Mouse (Mus musculus) telencephalon, adult 2 months (tissue): ENCODE data around the gene Klf15.

ENCODE experiments used
- DNase-seq: peaks from one replicate; pipeline ENCODE4 v3.0.0-alpha.2; 2011; ENCODE audit warnings: low read depth, low spot score

Klf15 gene

DNA sequence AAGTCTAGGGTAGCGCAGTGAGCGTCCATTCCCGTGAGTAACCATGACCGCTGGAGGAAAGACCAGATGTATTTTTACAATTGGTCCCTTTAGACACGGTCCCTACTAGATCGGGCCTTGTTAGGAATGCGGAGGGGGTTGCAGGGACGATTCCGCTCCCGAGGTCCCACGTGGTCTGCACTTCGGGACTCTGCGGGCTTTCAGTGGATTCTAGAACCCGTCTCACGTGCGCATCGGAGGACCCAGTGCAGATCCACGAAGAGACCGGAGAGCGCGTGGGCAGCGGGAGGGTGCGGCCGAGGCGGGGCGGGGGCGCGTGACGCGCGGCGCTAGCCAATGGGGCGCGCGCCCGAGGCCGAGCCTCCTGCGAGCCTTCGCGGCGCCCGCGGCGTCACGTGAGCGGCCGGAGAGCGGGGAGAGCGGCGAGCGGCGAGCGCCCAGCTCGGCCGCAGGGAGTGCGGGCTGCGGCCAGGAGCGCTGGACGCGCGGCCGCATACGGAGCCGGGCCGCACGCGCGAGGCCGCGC, at the start of gene Klf15:
Gene Klf15 (plus strand): TSS at position 396 of the 526 bp plus-strand sequence.
- DNase-seq: peak; percentile 54

- DNase-seq: peak; percentile 46
These were observed 39.8 kb upstream of the Klf15 start for GRCm38 (mm10) chr6:90422565-90422964.

GRCm38 (mm10) chr6:90425361-90425760, 37.0 kb upstream of the Klf15 start:
- no peak for DNase-seq

- DNase-seq: no peak
These were observed 36.4 kb upstream of the Klf15 start for GRCm38 (mm10) chr6:90426003-90426402.

- DNase-seq: peak; percentile 29
These were observed 33.9 kb upstream of the Klf15 start, which contains the start of gene Cfap100 for GRCm38 (mm10) chr6:90428380-90428974. TSS of gene Cfap100 (minus strand) at chr6:90428797.

DNA sequence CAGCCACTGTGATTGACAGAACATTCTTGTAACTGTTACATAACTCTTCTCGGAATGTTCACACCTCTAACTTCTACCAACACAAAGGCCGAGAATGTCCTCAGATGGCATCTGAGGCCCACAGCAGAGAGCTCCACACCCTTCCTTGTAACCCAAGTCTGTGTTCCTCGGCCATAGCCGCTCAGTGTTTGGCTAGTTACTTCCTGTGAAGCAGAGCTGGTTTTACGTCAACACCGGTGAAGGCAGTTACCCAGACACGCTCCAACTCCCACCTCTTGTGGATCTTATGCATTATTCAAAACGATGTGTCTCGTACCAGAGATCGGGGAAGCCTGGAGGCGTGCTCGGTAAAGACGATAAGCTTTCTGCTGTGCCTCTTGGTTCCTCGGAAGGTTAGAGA, 32.5 kb upstream of the Klf15 start:
- peak; percentile 81 for DNase-seq

DNA sequence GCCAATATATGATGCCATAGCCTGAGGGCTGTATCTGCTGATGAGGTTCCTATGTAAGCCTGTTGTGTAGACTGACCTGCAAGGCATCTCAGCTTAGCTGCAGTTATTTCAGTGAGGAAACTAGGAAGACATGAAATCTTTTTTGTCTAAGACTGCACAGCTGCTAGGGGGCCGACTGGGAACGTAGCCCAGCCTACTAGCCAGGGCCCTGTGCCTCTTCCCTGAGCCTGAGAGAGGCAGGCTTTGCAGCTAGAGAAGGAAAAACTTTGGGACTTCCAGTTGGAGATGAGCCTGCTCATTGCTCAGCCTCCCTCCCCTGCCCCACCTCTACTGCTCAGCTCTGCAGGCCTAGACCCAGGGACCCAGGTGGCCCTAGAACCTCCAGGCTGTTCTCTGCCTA, 30.9 kb upstream of the Klf15 start:
- peak; percentile 74 for DNase-seq

GRCm38 (mm10) chr6:90434687-90435086, 27.7 kb upstream of the Klf15 start:
- DNase-seq: no peak

GRCm38 (mm10) chr6:90435195-90435618, 27.2 kb upstream of the Klf15 start:
- no peak for DNase-seq

GRCm38 (mm10) chr6:90436192-90436907, 26.0 kb upstream of the Klf15 start:
- no peak for DNase-seq

- DNase-seq: no peak
These were observed 25.3 kb upstream of the Klf15 start for GRCm38 (mm10) chr6:90437041-90437440.

DNA sequence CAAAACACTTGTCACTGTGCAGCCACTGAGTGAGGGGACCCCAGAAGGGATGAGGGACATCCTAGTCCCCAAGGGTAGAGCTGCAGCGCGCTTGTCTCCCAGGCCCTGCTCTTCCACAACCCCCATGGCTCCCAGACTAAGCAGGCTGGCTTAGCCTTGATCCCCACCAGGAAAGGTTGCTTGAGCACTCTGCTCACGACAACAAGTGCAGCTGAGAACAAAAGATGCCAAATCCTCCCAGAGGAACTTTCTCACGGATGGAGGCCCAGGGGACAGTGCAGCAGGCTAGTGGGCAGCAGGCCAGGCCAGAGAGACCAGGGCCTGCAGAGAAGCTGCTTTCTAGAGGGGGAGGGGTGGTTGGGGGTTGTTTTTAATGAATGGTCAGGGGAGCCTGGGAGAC, 15.5 kb upstream of the Klf15 start:
- no peak for DNase-seq

GRCm38 (mm10) chr6:90450179-90450578, 12.2 kb upstream of the Klf15 start:
- DNase-seq: peak; percentile 48

DNA sequence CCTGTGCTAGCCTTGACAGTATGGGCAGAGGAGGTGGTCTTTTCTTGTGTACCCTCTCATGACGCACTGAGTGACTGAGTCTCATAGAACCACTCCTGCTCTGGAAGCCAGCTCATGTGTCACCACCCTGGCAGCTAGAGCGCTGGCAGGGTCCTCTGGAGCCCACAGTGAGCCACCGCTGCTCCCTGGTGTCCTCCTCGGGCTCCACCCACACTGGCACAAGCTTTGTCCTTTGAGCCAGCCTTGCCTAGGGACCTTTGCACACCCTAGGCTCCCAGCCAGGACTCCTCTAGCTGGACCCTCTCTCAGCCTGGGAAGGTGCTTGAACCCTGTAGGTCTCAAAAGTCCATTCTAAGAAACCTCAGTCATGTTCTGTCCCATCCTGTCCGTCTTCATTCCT, 11.7 kb upstream of the Klf15 start:
- DNase-seq: no peak

GRCm38 (mm10) chr6:90451512-90451911, 10.9 kb upstream of the Klf15 start:
- DNase-seq: no peak

DNA sequence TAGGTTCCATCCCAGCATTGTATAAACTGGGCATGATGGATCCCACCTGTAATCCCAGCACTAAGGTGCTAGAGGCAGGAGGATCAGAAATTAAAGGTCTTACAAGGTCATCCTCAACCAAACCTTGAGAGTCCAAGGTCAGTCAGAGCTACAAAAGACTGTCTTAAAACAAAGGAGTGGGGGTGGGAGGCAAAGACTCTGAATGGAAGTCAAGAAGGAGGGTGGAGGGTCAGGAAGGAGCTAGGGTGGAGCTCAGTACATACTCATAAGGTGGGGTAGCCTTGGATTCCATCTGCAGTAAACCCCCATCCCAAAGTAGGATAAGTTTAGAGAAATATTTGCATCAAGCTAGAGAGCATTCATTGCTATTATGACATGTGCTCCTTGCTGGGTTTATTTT, 9.8 kb upstream of the Klf15 start:
- no peak for DNase-seq

- no peak for DNase-seq
These were observed 8.6 kb upstream of the Klf15 start for GRCm38 (mm10) chr6:90453751-90454150.

- no peak for DNase-seq
These were observed 5.0 kb upstream of the Klf15 start for GRCm38 (mm10) chr6:90457421-90457820.

DNA sequence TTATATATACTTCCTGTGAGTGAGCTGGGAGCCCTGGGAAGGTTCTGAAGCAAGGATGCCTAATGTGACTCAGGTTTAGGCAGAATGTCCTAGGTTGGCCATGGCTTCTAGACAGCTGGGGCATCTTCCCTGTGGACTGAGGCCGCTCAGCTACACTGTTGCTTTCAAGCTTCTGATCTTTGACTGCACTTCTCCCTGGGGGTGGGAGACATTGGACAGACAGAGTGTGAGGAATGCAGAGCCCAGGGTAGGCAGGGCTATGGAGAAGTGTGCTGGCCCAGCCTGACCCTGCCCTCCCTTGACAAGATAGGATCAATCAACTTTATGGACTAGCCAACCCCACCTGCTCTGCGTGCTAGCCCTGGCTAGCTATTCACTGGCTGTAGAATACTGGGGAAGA, 1.2 kb upstream of the Klf15 start:
- no peak for DNase-seq

DNA sequence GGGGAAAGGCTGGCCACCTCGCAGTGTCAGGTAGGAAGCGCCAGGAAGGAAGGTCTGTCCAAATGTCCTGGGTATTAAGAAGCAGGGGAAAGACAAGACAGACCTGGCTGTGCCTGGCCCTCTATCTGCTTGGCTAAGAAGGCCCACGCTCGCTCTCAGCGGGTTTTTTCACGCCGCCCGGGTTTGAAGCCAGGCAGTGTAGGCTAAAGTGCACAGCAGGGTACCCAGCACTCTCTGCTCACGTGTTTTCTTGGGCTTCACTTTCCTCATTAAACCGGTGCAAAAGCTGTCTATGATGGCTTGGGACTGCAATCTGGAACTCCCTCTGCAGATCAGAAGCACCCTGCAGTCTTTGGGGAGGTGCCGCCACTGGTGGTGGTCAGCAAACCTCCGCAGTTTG, 605 bp upstream of the Klf15 start:
- DNase-seq: no peak

GRCm38 (mm10) chr6:90462841-90463227, 458 bp downstream of the Klf15 start:
- DNase-seq: no peak

DNA sequence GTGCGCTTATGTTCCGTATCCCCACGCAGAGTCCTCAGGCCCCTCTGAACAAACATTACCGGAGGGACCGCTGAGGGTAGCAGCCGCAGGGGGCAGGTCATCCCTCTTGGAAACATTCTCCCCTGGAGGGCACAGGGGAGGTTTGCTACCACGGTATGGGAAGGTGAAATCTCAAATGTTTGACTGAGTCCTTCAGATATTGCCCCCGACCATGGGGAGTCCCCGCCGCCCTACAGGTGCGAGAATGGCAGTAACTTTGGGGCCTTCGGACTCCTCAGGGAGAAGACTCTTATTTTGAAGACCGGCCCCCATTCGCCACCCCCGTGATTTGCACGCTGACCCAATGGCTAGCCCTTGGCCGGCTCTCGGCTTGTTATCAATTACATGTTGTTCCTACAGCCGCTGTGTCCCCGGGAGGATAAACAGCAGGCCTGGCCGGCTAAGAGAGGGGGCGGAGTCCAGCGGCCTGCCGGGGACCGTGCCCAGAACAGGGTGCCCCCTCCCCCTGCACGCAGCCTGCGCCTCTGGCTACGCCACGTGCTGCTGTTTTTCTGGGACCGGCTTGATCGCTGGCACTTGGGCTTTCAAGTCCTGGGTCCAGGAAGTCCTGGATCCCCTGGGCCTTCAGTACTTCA, 969 bp downstream of the Klf15 start:
- DNase-seq: peak; percentile 76
